Mouse (Mus musculus) 416B (cell line): ENCODE results near the gene Myo1h.
A peak's percentile ranks its signal among the peaks of the same experiment; 100 is the strongest.

Experiments used
- DNase-seq: peaks from one replicate; pipeline ENCODE4 v3.0.0; 2011; ENCODE audit warnings: low read depth

Myo1h gene

GRCm38 (mm10) chr5:114393169-114393568 lies 104.2 kb downstream of the Myo1h start:
- DNase-seq, result no peak

GRCm38 (mm10) chr5:114406592-114406991 lies 117.6 kb downstream of the Myo1h start:
- no peak for DNase-seq

GRCm38 (mm10) chr5:114407269-114407668 lies 118.3 kb downstream of the Myo1h start:
- DNase-seq, result no peak

GRCm38 (mm10) chr5:114407810-114408209 lies 118.8 kb downstream of the Myo1h start:
- no peak for DNase-seq

- DNase-seq, result no peak
Observed at GRCm38 (mm10) chr5:114408846-114409245, 119.9 kb downstream of the Myo1h start.

GRCm38 (mm10) chr5:114410429-114410828 lies 121.5 kb downstream of the Myo1h start:
- no peak for DNase-seq

- DNase-seq, result peak; percentile 21
Observed at GRCm38 (mm10) chr5:114412361-114412998, 123.5 kb downstream of the Myo1h start.

GRCm38 (mm10) chr5:114413067-114413735 lies 124.2 kb downstream of the Myo1h start:
- DNase-seq, result no peak
